Mouse (Mus musculus): Measurements from ENCODE around the gene Rint1.

The Rint1 gene

DNA sequence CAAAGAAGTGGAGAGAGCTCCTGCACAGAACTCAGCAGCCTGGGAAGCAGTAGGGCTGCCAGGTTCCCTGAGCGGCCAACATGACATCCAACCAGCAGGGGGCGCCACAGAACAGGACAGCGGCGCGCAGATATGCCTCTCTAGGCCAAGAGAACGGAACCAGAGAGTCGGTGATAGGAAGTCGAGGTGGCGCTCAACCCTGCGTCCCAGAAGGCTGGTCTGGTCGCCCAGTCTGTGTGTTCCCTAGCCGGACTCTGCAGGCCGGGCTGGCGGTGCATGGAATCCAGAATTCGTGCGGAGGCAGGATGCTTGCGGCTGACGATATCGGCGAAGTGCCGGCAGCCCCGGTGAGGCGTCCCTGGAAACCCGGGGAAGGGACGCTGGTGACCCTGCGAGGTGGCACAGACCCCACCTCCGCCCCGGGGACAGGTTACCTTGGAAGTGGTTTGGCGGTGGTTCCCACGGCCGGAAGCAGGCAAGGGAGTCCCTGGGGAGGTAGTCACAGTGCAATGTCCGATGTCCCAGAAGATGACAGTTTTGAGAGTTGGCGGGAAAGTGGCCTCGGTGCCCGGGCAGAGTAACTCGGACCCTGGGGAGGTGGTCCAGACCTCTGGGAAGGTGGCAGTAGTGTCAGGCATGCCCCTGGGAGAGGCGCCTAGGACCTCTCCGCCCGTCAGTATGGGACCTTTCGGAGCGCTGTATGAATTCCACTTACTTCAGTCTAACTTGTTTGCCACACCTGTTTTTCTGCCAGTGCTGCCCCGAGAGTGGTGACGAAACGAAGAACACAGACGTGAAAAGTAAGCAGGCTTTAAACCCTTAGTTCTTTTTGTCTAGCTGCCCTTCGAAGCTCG is at the start of gene Rint1:
Gene Rint1, plus strand, starts transcription at position 176 of the 854 bp plus-strand sequence.
- peak; percentile 92 to 93 for DNase-seq

DNA sequence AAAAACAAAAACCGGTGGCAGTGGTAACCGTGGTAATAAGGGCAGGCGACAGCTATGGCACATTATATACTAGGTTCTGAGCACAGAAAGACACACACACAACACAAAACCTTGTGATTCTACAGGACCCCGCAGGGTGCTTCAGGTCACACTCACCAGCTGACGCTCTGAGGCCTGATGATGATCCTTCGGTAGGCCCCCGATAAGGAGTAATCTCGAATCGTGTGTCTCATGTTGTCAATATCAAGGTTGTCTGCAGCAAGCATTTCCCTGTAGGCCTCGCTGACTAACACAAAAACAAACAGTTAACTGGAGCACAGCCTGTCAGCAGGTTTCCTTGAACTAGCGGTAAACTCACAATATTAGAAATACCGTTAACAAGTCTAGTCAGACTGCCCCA is 44.2 kb upstream of the Rint1 start:
- DNase-seq, result no peak

DNA sequence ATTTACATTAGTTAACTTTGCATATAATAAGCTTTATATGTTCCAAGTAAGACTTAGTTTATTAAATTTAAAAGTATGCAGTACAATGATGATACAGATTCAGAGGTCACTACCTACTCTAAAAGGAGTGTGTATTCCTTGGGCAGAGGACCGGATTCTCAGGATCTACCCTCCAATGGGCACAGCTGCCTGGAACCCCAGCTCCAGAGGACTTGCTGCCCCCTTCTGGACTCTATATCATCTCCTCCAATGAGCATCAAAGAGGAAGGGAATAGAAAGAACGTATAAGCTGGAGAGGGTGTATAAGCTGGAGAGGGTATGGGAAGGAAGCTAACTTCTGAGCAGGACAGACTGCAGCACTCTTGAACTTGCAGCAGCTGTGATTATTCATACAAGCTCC is 37.6 kb upstream of the Rint1 start:
- DNase-seq, result no peak

DNA sequence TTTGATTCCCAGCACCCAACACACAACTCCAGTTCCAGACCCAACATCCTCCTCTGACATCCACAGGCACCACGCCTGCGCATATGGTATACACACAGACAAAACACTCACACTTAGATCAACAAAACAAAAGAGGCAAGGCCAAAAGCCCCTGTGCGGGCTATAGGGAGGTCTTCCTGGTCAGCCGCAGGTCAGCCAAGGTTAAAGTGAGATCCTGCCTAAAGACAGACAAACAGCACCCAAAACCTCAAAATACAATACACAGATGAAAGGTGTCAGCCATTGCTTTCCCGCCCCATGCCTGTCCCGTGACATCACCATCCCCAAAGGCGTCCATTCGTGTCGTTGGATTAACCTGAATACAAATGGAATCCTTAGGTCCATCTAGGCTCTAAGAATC is 31.9 kb upstream of the Rint1 start:
- no peak for DNase-seq

DNA sequence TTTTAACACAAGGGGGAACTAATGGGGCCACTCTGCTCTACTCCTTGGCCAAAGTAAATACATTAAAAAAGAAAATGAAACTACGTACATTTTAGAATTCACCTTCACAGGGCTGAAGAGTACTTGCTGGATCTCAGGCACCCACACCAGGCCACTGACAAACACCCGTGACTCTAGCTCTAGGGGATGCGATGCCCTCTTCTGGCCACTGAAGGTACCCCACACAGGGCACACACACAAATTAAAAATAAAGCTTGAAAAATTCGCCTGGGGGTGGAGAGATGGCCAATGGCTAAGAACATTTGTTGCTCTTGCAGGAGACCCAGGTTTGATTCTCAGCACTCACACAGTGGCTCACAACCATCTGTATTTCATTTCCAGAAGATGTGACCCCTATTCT is 31.1 kb upstream of the Rint1 start:
- DNase-seq, result no peak

DNA sequence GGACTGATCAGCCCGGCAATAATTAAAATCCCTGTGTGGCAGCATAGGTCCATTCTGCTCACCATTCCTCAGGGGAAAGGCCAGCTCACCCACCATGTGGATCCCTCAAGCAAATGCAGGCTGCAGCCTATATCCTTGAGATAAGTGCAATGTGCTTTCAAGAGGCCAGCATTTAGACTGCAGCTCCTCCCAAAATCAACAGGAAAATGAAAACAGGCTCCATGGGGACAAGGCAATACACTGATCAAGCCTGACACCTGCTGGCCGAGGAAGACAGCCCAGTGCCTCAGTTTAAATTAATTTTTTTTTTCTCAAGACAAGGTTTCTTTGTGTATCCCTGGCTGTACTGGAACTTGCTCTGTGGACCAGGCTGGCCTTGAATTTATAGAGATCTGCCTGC is 28.9 kb upstream of the Rint1 start:
- DNase-seq, result peak; percentile 16 to 33

DNA sequence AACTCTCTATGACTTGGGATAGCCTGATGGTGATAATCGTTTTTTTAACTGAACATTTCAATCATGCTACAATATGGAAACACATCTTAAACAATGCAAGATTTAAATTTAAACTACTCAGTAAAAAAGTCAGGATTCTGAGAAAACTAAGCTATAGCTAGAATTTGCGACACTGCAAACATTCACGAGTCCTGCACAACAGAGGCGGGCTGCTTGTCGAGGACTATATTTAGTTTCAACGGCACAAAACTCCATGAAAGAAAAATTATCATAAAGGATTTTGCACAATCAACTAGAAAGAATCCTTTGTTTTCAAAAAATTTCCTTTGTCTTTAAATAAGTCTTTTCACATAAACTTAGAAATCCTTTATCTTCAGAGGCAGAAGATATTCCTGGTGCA is 25.0 kb upstream of the Rint1 start:
- no peak for DNase-seq

DNA sequence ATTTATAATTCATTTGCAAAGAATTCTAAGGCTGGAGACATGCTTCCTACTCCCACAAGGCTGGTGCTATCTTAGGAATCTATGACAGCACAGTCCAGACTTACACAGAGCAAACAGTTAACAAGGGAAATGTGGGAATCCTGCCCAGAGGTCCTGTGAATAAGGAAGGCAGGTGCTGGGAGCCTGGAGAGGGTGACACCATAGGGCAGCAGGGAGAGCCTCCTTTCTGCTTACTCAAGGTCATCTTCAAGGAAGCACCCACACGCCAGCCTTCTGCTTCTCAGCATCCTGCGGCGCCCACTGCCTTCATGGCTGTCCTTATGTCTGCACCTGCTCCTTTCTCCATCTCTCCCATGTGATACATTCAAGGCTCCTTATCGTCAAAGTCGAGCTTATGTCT is 23.0 kb upstream of the Rint1 start:
- no peak for DNase-seq

DNA sequence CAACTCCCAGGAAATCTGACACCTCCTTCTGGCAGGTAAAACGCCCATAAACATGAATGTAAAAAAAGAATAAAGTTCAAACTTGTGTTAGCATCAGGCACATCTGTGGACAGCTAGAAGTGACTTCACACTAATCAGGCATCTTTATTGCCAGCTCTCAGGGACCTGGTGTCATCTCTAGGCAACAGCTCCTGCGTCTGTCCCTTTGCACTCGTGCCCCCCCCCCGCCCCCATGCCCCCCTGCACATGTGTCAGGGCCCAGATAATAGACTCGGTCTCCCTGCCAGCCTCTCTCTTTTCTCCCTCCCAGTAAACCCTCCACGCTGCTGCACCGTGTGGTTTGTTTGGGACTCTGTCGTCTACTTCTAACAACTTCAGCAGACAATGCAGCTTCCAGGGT is 16.4 kb upstream of the Rint1 start:
- no peak for DNase-seq

DNA sequence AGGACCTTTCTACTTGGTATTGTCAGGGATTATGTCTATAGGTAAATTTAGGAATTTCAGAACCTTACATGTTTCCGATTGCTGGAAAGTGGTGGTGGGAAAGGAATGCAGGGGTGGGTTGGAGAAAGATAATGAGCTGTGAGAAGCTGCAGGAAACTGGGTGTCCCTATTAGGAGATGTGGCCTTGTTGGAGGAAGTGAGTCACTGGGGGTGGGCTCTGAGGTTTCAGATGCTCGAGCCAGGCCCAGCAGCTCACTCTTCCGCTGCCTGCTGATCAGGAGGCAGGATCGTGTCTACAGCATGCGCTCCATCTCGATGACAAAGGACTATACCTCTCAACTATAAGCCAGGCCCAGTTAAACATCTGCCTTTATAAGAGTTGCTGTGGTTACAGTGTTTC is 13.3 kb upstream of the Rint1 start:
- DNase-seq, result no peak

DNA sequence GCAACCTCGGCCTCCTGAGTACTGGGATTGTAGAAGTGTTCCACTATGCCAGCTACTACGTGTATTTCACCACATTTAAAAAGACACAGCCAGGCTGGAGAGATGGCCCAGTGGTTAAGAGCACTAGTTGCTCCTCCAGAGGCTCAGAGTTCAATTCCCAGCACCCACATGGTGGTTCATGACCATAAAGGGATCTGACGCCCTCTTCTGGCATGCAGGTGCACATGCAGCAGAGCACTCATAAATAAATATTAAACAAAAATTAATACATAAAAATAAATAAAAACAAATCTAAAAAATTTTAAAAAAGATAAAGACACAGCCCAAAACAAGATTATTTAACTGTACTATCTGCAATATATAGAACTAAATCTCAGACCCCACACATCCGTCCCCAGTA is 7.0 kb upstream of the Rint1 start:
- DNase-seq, result no peak

DNA sequence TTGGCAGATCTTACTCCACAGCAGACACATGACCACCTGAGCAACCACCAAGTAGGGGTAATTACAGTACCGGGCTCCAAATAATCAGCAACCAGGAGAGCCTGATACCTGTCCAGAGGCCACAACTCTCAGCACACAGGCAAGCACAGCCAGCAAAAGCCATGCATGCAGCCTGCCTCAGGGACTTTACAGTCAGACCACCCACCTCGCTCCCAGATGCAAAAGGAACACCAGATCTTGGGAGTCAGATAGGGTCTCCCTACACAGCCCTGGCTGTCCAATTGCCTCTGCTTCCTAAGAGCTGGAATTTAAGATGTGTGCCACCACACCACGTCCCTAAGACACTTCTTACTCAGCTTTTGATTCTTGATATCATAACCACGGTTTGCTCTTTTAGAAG is 6.3 kb upstream of the Rint1 start:
- DNase-seq, result no peak

DNA sequence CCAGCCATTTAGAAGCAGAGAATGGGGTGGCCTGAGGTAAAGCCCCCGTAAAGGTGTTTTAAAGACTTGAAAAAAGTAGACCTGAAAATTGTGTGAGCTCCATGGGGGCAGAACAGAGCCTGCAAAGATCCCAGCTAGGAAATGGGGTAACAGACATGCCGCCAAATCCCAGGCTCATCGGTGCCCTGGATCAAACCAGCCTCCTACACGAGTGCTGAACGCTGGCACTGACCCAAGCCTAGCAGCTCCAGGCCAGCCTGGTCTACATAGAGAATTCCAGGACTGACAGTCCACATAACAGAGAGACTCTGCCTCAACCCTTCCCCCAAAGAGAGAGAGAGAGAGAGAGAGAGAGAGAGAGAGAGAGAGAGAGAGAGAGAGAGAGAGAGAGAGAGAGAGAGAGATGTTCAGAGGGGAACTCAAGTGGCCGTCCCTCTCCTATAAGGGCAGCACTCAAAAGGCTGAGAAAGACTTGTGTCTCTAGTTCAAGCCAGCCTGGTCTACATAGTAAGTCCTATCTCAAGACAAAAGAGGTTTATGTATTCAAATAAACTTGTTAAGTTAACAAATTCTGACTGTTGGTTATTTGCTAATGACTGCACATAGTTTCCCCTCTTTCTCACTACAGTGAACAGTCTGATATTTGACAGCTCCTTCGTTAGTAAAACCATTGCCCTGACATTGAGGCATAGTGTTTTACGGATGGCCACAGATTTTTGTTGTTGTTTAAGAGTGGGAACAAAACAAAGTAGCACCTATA is 5.3 kb upstream of the Rint1 start:
- no peak for DNase-seq

DNA sequence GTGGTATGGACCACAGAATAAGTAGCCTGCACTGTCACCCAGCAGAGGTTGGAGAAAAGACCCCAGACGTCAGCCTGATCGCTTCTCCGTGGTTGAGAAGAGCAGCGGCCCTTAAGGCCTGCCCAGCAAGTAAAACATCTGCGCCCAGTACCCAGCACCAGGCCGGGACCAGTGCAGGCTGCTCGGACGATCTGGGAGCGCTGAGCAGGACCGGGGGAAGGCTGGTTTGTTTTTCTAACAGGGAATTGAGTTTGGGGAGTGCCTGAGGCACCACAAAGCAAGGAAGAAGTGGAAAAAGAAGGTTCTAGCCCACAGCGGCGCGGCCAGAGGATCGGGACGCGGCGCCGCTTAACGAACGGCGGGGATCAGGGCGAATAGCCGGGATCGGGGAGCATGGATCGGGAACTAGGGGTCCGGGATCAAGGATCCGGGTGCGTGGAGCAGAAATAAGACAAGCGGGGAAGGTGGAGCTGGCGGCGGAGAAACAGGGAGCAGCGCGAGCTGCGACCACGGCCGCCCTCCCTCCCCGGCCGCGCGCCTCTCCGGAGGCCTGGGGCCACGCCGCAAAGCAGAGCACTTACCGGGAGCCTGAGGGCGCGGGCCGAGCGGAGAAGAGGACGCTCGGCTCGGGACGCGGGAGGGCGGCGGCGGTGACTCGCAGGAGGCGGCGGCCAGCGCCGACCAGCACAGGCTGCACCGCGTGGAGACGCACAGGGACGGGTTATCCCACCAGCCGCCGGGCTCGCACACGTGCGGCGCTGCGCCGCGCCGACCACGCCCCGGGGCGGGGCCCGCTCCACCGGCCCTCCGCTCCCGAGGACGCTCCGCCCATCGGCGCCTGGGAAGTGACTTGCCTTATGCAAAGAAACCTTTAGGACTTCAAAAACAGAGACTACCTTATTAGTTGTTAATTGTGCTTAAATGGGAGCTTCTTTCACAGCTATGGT is 4.3 kb upstream of the Rint1 start, which contains the start of gene Pus7:
Gene Pus7, minus strand, starts transcription at position 781 of the 947 bp plus-strand sequence.
- DNase-seq, result peak; percentile 84 to 89

DNA sequence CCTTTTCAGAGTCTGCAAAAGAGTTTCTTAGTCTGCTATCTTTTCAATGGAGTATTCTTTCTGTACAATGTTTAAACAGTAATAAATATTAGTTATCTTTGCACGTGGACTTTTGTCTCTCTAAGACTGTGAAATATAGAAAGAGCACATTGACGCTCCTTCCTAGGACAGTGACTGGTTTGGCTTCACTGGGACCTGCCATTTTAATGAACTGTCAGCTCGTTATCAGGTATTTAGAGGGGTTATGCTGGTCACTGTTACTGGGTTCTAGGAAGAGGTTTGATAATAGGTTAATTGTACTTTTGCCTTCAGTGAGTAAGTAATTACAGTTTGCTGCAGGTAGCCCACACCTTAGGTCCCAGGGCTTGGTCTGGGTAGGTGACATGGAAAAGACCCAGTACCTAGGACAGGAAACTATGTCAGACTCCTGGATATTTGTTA is 899 bp downstream of the Rint1 start:
- no peak for DNase-seq

DNA sequence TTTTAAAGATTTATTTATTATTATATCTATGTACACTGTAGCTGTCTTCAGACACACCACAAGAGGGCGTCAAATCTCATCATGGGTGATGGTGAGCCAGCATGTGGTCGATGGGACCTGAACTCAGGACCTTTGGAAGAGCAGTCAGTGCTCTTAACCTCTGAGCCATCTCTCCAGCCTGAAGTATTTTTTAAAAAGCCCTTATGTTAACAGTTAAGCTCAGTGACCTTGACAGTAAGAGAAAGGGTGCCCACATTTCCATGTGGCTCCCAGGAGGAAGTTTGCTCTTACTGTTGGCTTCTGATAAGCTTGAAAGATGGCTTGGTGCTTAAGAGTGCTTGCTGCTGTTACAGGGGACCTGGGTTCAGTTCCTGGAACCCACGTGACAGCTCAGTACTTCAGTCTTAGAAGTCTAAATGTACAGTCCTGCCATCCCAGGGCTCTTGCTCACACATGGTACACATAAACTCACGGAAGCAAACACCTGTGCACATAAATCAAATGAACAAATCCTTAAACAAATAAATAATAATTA is 1.6 kb downstream of the Rint1 start:
- no peak for DNase-seq

DNA sequence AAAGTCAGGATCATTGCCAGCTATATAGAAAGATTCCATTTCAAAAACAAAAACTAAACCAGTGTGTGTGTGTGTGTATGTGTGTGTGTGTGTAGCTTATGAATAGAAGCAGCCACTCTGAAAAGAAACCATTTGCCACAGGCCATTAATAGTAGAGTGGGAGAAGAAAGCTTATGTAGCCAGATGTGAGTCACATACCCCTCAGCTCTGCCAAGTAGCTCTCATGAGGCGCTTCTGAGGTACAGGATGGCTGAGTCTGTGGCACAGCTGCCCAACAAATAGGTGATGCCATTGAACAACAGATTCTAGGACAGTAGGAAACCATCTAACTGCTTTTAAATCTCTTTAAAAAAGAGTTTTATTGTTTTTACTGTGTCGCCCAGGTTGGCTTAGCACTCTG is 5.2 kb downstream of the Rint1 start:
- DNase-seq, result no peak

DNA sequence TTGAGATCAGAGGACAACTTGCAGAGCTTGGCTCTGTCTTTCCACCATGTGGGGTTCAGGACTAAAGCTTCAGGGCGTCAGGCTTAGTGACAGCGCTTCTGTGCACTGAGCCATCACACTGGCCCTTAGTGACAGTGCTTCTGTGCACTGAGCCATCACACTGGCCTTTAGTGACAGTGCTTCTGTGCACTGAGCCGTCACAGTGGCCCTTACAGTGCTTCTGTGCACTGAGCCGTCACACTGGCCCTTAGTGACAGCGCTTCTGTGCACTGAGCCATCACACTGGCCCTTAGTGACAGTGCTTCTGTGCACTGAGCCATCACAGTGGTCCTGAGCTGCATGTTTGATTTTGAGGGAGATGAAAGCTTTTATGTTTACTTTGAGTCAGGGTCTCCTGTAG is 27.3 kb downstream of the Rint1 start:
- DNase-seq, result no peak

DNA sequence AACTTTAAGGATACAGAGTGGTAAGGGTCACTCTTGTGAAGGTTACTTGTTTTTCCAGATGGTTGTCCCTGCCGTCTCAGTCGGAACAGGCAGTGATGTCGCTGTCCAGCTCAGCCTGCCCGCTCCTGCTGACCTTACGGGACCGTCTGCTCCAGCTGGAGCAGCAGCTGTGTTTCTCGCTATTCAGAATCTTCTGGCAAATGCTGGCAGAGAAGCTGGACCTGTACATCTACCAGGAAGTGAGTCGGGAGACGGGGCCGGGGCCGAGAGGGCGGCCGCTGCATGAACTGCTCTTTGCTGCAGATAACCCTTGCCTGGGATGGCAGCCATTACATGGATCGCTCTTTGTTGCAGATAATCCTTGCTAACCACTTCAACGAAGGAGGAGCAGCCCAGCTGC is 29.2 kb downstream of the Rint1 start:
- no peak for DNase-seq

DNA sequence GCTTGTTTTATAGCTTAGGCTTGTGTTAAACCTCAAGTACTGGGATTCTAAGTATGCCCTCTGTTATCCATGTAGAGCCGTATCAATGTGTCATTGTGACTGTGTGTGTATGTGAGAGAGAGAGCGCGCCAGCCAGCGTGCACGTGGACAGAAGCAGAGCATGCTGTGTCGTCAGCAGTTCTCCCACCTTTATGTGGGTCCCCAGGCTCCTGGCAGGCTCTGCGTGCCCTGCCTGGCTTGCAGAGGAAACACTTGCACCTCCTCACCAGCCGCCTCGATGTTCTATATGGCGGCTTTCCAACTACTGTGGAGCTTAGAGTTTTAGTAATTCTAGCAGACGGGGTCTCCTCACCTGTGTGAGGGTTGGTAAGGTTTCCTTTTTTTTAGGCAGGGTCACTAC is 34.8 kb downstream of the Rint1 start:
- DNase-seq, result no peak

DNA sequence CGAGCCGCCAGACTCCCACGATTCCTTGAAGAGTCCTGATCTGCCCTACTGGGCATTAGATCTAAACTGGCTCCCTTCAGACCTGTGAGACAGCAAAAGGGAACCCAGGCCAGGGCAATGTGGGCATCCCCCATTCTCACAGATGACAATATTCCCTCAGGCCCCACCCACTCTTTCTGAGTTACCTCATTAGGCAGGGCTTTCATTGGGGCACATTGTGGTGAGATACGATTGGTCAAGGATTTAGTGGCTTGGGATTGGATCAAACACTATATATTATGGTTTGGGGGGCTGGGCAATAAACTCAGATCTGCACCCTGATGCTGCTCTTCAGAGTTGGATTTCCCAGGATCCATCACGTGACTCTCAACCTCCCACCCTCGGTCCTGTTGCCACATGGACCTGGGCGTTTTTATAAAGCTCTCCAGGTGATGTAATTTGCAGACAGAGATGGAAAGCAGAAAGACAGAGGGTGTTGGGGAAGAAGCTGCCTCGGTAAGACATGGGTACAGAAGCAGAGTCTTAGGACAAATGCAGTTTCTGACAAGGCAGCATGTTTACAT is 36.7 kb downstream of the Rint1 start:
- DNase-seq, result no peak

DNA sequence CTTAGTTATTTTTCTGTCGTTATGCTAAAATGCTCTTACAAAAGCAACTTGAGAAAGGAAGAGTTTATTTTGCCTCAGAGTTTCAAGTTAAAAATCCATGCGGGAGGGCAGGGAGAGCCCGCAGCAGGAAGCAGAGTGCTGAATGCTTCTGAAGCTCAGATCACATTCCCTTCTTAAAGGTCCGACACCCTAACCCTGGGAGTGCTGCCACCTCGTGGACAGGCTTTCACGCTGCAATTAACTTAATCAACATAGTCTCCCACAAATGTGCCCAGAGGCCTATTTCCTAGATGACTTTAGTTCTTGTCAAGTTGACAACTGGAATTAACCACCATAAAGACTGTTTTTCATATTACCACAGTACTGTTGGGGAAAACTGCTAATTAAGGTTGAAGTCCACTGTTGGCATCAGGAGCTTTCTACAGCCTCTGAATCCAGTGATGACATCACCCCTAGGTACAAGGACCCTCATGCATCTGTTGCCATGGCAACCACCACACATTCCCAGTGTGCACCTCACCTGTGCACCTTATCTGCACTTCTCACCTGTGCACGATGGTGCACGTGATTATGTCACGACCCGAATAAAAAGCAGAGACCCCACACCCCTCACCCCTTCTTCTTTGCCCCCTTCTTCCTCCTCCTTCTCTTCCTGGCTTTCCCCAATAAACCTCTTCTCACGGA is 39.0 kb downstream of the Rint1 start:
- peak; percentile 49 to 56 for DNase-seq

All from lung, adult 18-20 months (tissue).